Mouse (Mus musculus): ENCODE measurements at regions not wholly inside any gene's neighbourhood (a gene's known extent, or its start where the extent isn't known, plus 50 kb on each side); places are given as distances from the start of the nearest gene placed in this dataset.

- TF ChIP-seq CHD2 (IDR thresholded peaks at IDR 0.05; ENCODE audit: low read depth, low read length) (no peak), ZNF384 (IDR thresholded peaks at IDR 0.05; ENCODE audit: low read depth, low read length) (no peak), MAFK (IDR thresholded peaks at IDR 0.05; ENCODE audit: insufficient read depth, low read depth, low read length) (no peak), ZC3H11A (IDR thresholded peaks at IDR 0.05; ENCODE audit: borderline replicate concordance, low read depth, low read length) (no peak), HCFC1 (IDR thresholded peaks at IDR 0.05; ENCODE audit: borderline replicate concordance, insufficient read depth, low read length) (no peak)
Observed at GRCm38 (mm10) chr14:54125510-54125909, 128.4 kb downstream of the Dad1 start.

All from ES-E14 (cell line).